Mouse (Mus musculus) megakaryocyte-erythroid progenitor cell, adult 5-6 weeks (primary cell): ENCODE results near the gene Muc3a. TPM values are rescaled to one million over a fixed set of nuclear protein-coding genes. Genes with fewer than 3 reads are reported as not detected.

Experiments
- total RNA-seq, 2 experiments: library from RNA; stranded (forward) in 1 of 2; stranded (reverse) in 1 of 2; fragments of 200-1000, 215-1000 nt in 1 of 2; fragments of >200 nt in 1 of 2; fragmentation: Nextera tagmentation in 1 of 2; gene quantifications; 2 replicates each; pipeline ENCODE4 v1.2.3; 2014 to 2017

The Muc3a gene
- total RNA-seq, 2 experiments from 2014 or later, result 0.61 TPM; not detected in 1

Other genes with a start within 250 kb of the Muc3a start
- 0.13 TPM in 1 of 2 replicates, not detected in the other for gene Cldn15, start 245.8 kb downstream of the Muc3a start, total RNA-seq (2014; fragmentation: Nextera tagmentation)
- gene Cldn15, start 245.8 kb downstream of the Muc3a start, total RNA-seq (2017), result not detected in 2 replicates
- 19.8 and 22.1 TPM in 2 replicates for gene Plod3, start 225.4 kb downstream of the Muc3a start, total RNA-seq (2014; fragmentation: Nextera tagmentation)
- 19.0 and 22.1 TPM in 2 replicates for gene Plod3, start 225.4 kb downstream of the Muc3a start, total RNA-seq (2017)
- gene Znhit1, start 224.4 kb downstream of the Muc3a start, total RNA-seq (2014; fragmentation: Nextera tagmentation), result 67.3 and 75.0 TPM in 2 replicates
- 18.8 and 21.6 TPM in 2 replicates for gene Znhit1, start 224.4 kb downstream of the Muc3a start, total RNA-seq (2017)
- gene Vgf, start 186.0 kb downstream of the Muc3a start, total RNA-seq (2014; fragmentation: Nextera tagmentation), result not detected in 2 replicates
- 0.27 and 0.47 TPM in 2 replicates for gene Vgf, start 186.0 kb downstream of the Muc3a start, total RNA-seq (2017)
- gene Ap1s1, start 166.3 kb downstream of the Muc3a start, total RNA-seq (2014; fragmentation: Nextera tagmentation), result 52.2 and 78.7 TPM in 2 replicates
- gene Ap1s1, start 166.3 kb downstream of the Muc3a start, total RNA-seq (2017), result 46.5 and 50.2 TPM in 2 replicates
- gene Serpine1, start 140.1 kb downstream of the Muc3a start, total RNA-seq (2014; fragmentation: Nextera tagmentation), result 0.72 TPM in 1 of 2 replicates, not detected in the other
- 0.94 TPM in 1 of 2 replicates, not detected in the other for gene Serpine1, start 140.1 kb downstream of the Muc3a start, total RNA-seq (2017)
- 23.7 and 28.2 TPM in 2 replicates for gene Trim56, start 96.2 kb downstream of the Muc3a start, total RNA-seq (2014; fragmentation: Nextera tagmentation)
- gene Trim56, start 96.2 kb downstream of the Muc3a start, total RNA-seq (2017), result 20.8 and 29.0 TPM in 2 replicates
- not detected in 2 replicates for gene Muc3, start 63.1 kb downstream of the Muc3a start, total RNA-seq (2014; fragmentation: Nextera tagmentation)
- gene Muc3, start 63.1 kb downstream of the Muc3a start, total RNA-seq (2017), result not detected in 2 replicates
- 20.4 and 22.8 TPM in 2 replicates for gene Ache, start 75.1 kb upstream of the Muc3a start, total RNA-seq (2014; fragmentation: Nextera tagmentation)
- gene Ache, start 75.1 kb upstream of the Muc3a start, total RNA-seq (2017), result 3.0 and 6.4 TPM in 2 replicates
- gene Ufsp1, start 82.2 kb upstream of the Muc3a start, total RNA-seq (2014; fragmentation: Nextera tagmentation), result 9.0 and 11.4 TPM in 2 replicates
- gene Ufsp1, start 82.2 kb upstream of the Muc3a start, total RNA-seq (2017), result 5.2 and 6.0 TPM in 2 replicates
- gene Srrt, start 95.3 kb upstream of the Muc3a start, total RNA-seq (2014; fragmentation: Nextera tagmentation), result 308 and 381 TPM in 2 replicates
- gene Srrt, start 95.3 kb upstream of the Muc3a start, total RNA-seq (2017), result 409 and 443 TPM in 2 replicates
- 21.8 and 27.9 TPM in 2 replicates for gene Trip6, start 102.0 kb upstream of the Muc3a start, total RNA-seq (2014; fragmentation: Nextera tagmentation)
- gene Trip6, start 102.0 kb upstream of the Muc3a start, total RNA-seq (2017), result 19.6 and 29.9 TPM in 2 replicates
- 2.2 and 3.0 TPM in 2 replicates for gene Slc12a9, start 121.2 kb upstream of the Muc3a start, total RNA-seq (2014; fragmentation: Nextera tagmentation)
- gene Slc12a9, start 121.2 kb upstream of the Muc3a start, total RNA-seq (2017), result 1.1 and 3.3 TPM in 2 replicates
- gene Ephb4, start 137.7 kb upstream of the Muc3a start, total RNA-seq (2014; fragmentation: Nextera tagmentation), result 1.4 TPM in 1 of 2 replicates, not detected in the other
- 0.08 TPM in 1 of 2 replicates, not detected in the other for gene Ephb4, start 137.7 kb upstream of the Muc3a start, total RNA-seq (2017)